In genomic region chr2:69206523-69206922, GRCm38 (mm10) we compare ENCODE assay signal across 8 mouse cellular contexts. TPM values are rescaled to one million over a fixed set of nuclear protein-coding genes. Genes with fewer than 3 reads are reported as not detected.
A peak's percentile ranks its signal among the peaks of the same experiment; 100 is the strongest.
DNase-seq lines count a peak whose midpoint lies in the region; ATAC-seq and TF ChIP-seq lines count a peak whose summit lies in the region.

No protein-coding gene starts in this region.

- H3K4me3 ChIP-seq in heart, adult 2 months, result peak overlapping the region; percentile 41
- H3K4me3 ChIP-seq in MEL (ENCODE audit: control insufficient read depth in 1 of 2, insufficient read depth in 1 of 2, low read depth in 2 of 2, low read length in 2 of 2), result peak overlapping the region; percentile 69 to 80
- H3K4me3 ChIP-seq in heart, embryonic 13.5 days, result peak overlapping the region; percentile 96
- peak overlapping the region; percentile 94 for H3K4me3 ChIP-seq in liver, embryonic 13.5 days (replicated peaks)

- no peaks in the 10 kb centered on the region for H3K79me2 ChIP-seq in heart, adult 2 months (replicated peaks; ENCODE audit: control insufficient read depth, insufficient read depth, low read length)
- peaks cover 5% of the 10 kb centered on the region; the same call in 1 of the 2 replicates for H3K79me2 ChIP-seq in MEL (ENCODE audit: control insufficient read depth, insufficient read depth, low read length, poor library complexity)

- TF ChIP-seq POLR2A in heart, adult 2 months (IDR thresholded peaks at IDR 0.05; ENCODE audit: insufficient read depth, low read depth, low read length), result no peak
- TF ChIP-seq POLR2A in MEL (IDR thresholded peaks at IDR 0.05; ENCODE audit: control insufficient read depth in 1 of 2, insufficient read depth in 1 of 2, low read depth in 1 of 2, low read length in 2 of 2, poor library complexity in 1 of 2), result no peak

- H3K4me2 ChIP-seq in heart, embryonic 13.5 days, result peak overlapping the region; percentile 84
- H3K4me2 ChIP-seq in liver, embryonic 13.5 days, result peak overlapping the region; percentile 43

- no peaks in the 10 kb centered on the region for H3K9me3 ChIP-seq in MEL (replicated peaks; ENCODE audit: insufficient read depth, low read length)
- no peaks in the 10 kb centered on the region for H3K9me3 ChIP-seq in heart, embryonic 13.5 days
- no peaks in the 10 kb centered on the region for H3K9me3 ChIP-seq in liver, embryonic 13.5 days (replicated peaks)

- DNase-seq in heart, adult 2 months, result no peak
- DNase-seq in heart, adult 9 months (ENCODE audit: low spot score in 2 of 2), result no peak
- DNase-seq in MEL (ENCODE audit: low read depth, low spot score), result peak; percentile 71
- DNase-seq in liver, embryonic 13.5 days, result peak; percentile 32
- no peak for DNase-seq in urinary bladder, postnatal 14 days (ENCODE audit: low spot score)
- DNase-seq in cerebellum, postnatal 4 days (ENCODE audit: low spot score in 2 of 2), result no peak
- DNase-seq in adrenal gland, postnatal 14 days, result no peak

- ATAC-seq in heart, embryonic 13.5 days (ENCODE audit: extremely low read depth, insufficient number of reproducible peaks, low FRiP score, low TSS enrichment), result no peak
- ATAC-seq in liver, embryonic 13.5 days (ENCODE audit: low read depth), result peak; percentile 72

- peaks cover 1% of the 10 kb centered on the region; the same call in 1 of the 2 replicates for H3K4me1 ChIP-seq in heart, adult 2 months (ENCODE audit: control insufficient read depth, insufficient read depth, low read length)
- 0 out of 4 replicates have a peak, but pooled peaks cover 0 to 2% of the 10 kb centered on the region in 2 experiments for H3K4me1 ChIP-seq in MEL (ENCODE audit: control insufficient read depth in 1 of 2, insufficient read depth in 2 of 2, low read length in 2 of 2)
- H3K4me1 ChIP-seq in heart, embryonic 13.5 days, result peaks cover 13% of the 10 kb centered on the region
- H3K4me1 ChIP-seq in liver, embryonic 13.5 days (replicated peaks), result peaks cover 20% of the 10 kb centered on the region

- no peaks in the 10 kb centered on the region for H3K27me3 ChIP-seq in heart, adult 2 months (ENCODE audit: control insufficient read depth, insufficient read depth, low read length)
- no peaks in the 10 kb centered on the region for H3K27me3 ChIP-seq in MEL (ENCODE audit: control insufficient read depth in 1 of 2, insufficient read depth in 2 of 2, low read length in 2 of 2)
- H3K27me3 ChIP-seq in heart, embryonic 13.5 days (replicated peaks), result no peaks in the 10 kb centered on the region
- no peaks in the 10 kb centered on the region for H3K27me3 ChIP-seq in liver, embryonic 13.5 days

- intact Hi-C loops in heart, adult 2 months (cut with DNase I), result loop anchor here (5.0 kb wide), 1 partner anchor 344 kb away; the partner anchor contains the start of gene Cers6

- no peak for TF ChIP-seq EP300 in heart, adult 2 months (IDR thresholded peaks at IDR 0.05; ENCODE audit: insufficient read depth, low read depth, low read length)
- no peak for TF ChIP-seq EP300 in MEL (IDR thresholded peaks at IDR 0.05; ENCODE audit: low read depth in 1 of 2, low read length in 2 of 2)

- H3K9ac ChIP-seq in heart, adult 2 months (ENCODE audit: low read depth, low read length), result no peak overlapping the region
- peak overlapping the region; percentile 62 for H3K9ac ChIP-seq in MEL (ENCODE audit: control insufficient read depth, low read depth, low read length, poor library complexity, severe bottlenecking)
- H3K9ac ChIP-seq in heart, embryonic 13.5 days, result peak overlapping the region; percentile 53
- peak overlapping the region; percentile 12; the same call in 1 of the 2 replicates for H3K9ac ChIP-seq in liver, embryonic 13.5 days

- H3K27ac ChIP-seq in heart, adult 2 months, result no peak overlapping the region
- H3K27ac ChIP-seq in MEL (ENCODE audit: control insufficient read depth, low read depth, low read length), result peak overlapping the region; percentile 34; the same call in 1 of the 2 replicates
- H3K27ac ChIP-seq in heart, embryonic 13.5 days (replicated peaks), result no peak overlapping the region
- peak overlapping the region; percentile 66; the same call in 1 of the 2 replicates for H3K27ac ChIP-seq in liver, embryonic 13.5 days

- no peak for TF ChIP-seq RAD21 in MEL (IDR thresholded peaks at IDR 0.05; ENCODE audit: low read depth, low read length)

- H3K36me3 ChIP-seq in heart, adult 2 months (ENCODE audit: control insufficient read depth, insufficient read depth, low read length), result no peaks in the 10 kb centered on the region
- H3K36me3 ChIP-seq in MEL (ENCODE audit: control insufficient read depth in 1 of 2, insufficient read depth in 2 of 2, low read length in 2 of 2), result peaks cover 5 to 6% of the 10 kb centered on the region in 2 experiments; a peak in 3 of 4 replicates
- H3K36me3 ChIP-seq in heart, embryonic 13.5 days, result peaks cover 16% of the 10 kb centered on the region
- peaks cover 18% of the 10 kb centered on the region for H3K36me3 ChIP-seq in liver, embryonic 13.5 days

- 14% methylated on average over 7 of the region's 7 CpGs for WGBS in heart, adult 2 months
- 17% methylated on average over 7 of the region's 7 CpGs for WGBS in heart, embryonic 13.5 days
- WGBS in liver, embryonic 13.5 days (ENCODE audit: insufficient replicate concordance), result 12% methylated on average over 7 of the region's 7 CpGs

- TF ChIP-seq CTCF in heart, adult 2 months (IDR thresholded peaks at IDR 0.05), result no peak
- TF ChIP-seq CTCF in MEL (IDR thresholded peaks at IDR 0.05 in 2 of 3, conservative IDR thresholded peaks at IDR 0.05 in 1 of 3; ENCODE audit: control insufficient read depth in 1 of 3, insufficient read depth in 1 of 3, low read depth in 2 of 3, low read length in 3 of 3, poor library complexity in 1 of 3, severe bottlenecking in 1 of 3), result no peak

TF ChIP-seq in MEL, 35 proteins besides CTCF, POLR2A, EP300 and RAD21:
- TF ChIP-seq JUND (IDR thresholded peaks at IDR 0.05; ENCODE audit: low read depth, low read length) (no peak), MAFK (IDR thresholded peaks at IDR 0.05; ENCODE audit: borderline replicate concordance, low read depth, low read length) (no peak), HCFC1 (IDR thresholded peaks at IDR 0.05; ENCODE audit: low read depth, low read length) (no peak), NRF1 (IDR thresholded peaks at IDR 0.05; ENCODE audit: insufficient read depth, low read depth, low read length, poor library complexity, severe bottlenecking) (no peak), TBP (IDR thresholded peaks at IDR 0.05; ENCODE audit: low read depth, low read length) (no peak)

RNA-seq across cellular contexts. Expression of gene Spc25, which starts 0.5 kb away (rescaled TPM):
- total RNA-seq in heart, adult 2 months (2021), result under 1 TPM; 0.32 to 0.39 TPM
- polyA plus RNA-seq in heart, adult 2 months (2012; rRNA removed), result 0.12 and 0.44 TPM in 2 replicates
- 25.8 and 27.1 TPM in 2 replicates for total RNA-seq in MEL (2012; rRNA removed)
- 10 to 100 TPM in 1 of 2 experiments, not detected in 1; 31.3 TPM for polyA plus RNA-seq in MEL (2012; ENCODE audit: insufficient read depth in 1 of 2, insufficient read length in 2 of 2, low read depth in 1 of 2, low replicate concordance in 2 of 2, missing spikeins in 1 of 2)
- 132 and 144 TPM in 2 replicates for polyA plus RNA-seq in heart, embryonic 13.5 days (2015; fragmentation: Nextera tagmentation; extraction: Ambion mirVana)
- polyA plus RNA-seq in liver, embryonic 13.5 days (2015; fragmentation: Nextera tagmentation; extraction: Ambion mirVana), result 149 and 180 TPM in 2 replicates
- total RNA-seq in adrenal gland, postnatal 14 days (2021), result 12.3 and 15.6 TPM in 2 replicates

RNA-seq across cellular contexts. Expression of gene G6pc2, which starts 4.3 kb away (rescaled TPM):
- total RNA-seq in heart, adult 2 months (2021), result not detected
- not detected in 2 replicates for polyA plus RNA-seq in heart, adult 2 months (2012; rRNA removed)
- total RNA-seq in MEL (2012; rRNA removed), result not detected in 2 replicates
- not detected for polyA plus RNA-seq in MEL (2012; ENCODE audit: insufficient read depth in 1 of 2, insufficient read length in 2 of 2, low read depth in 1 of 2, low replicate concordance in 2 of 2, missing spikeins in 1 of 2)
- not detected in 2 replicates for polyA plus RNA-seq in heart, embryonic 13.5 days (2015; fragmentation: Nextera tagmentation; extraction: Ambion mirVana)
- not detected in 2 replicates for polyA plus RNA-seq in liver, embryonic 13.5 days (2015; fragmentation: Nextera tagmentation; extraction: Ambion mirVana)
- total RNA-seq in adrenal gland, postnatal 14 days (2021), result not detected in 2 replicates

Comparison
In these comparisons a context has a peak if more than half of its experiments do, and no peak if none do; other contexts are left out.
1. DNase-seq: peak in MEL (single experiment) and liver, embryonic 13.5 days (single experiment); none in heart, adult 2 months (0 of 2), heart, adult 9 months (0 of 2), urinary bladder, postnatal 14 days (single experiment), cerebellum, postnatal 4 days (0 of 2) and adrenal gland, postnatal 14 days (single experiment).
2. H3K27ac ChIP-seq: peak in MEL (single experiment) and liver, embryonic 13.5 days (single experiment); none in heart, adult 2 months (single experiment) and heart, embryonic 13.5 days (single experiment).
3. H3K4me3 ChIP-seq: peak in every context shown above with its lines; median percentile 96 in heart, embryonic 13.5 days; 94 in liver, embryonic 13.5 days; 74 in MEL; 41 in heart, adult 2 months.